Mouse (Mus musculus) monocyte, adult 5-6 weeks (primary cell): ENCODE data around the gene 1810046K07Rik. TPM values are rescaled to one million over a fixed set of nuclear protein-coding genes. Genes with fewer than 3 reads are reported as not detected.

Experiments used
- ATAC-seq: fragments of 153-309, 156-312 bp; replicated peaks from 2 replicates; pipeline ENCODE4 v1.8.0; 2017; ENCODE audit warnings: mild to moderate bottlenecking; ENCODE audit not compliant: low TSS enrichment, insufficient number of reproducible peaks, severe bottlenecking, poor library complexity, low FRiP score
- total RNA-seq: library from RNA; stranded (forward); fragments of 200-1000, 200-491, 200-594 nt; gene quantifications from 3 replicates; pipeline ENCODE4 v1.2.3, GENCODE M21; 2017

The 1810046K07Rik gene
- 1.2 TPM in 1 of 3 replicates, not detected in the others for total RNA-seq

- ATAC-seq, result no peak
These were observed at the start of gene 1810046K07Rik for GRCm38 (mm10) chr9:51328731-51329130. Gene 1810046K07Rik (minus strand): TSS chr9:51328917.

- ATAC-seq, result no peak
These were observed 40.8 kb upstream of the 1810046K07Rik start for GRCm38 (mm10) chr9:51369560-51369959.

- no peak for ATAC-seq
These were observed 38.4 kb upstream of the 1810046K07Rik start for GRCm38 (mm10) chr9:51367124-51367523.

- no peak for ATAC-seq
These were observed 35.3 kb upstream of the 1810046K07Rik start for GRCm38 (mm10) chr9:51364059-51364458.

GRCm38 (mm10) chr9:51353511-51353910 is 24.8 kb upstream of the 1810046K07Rik start:
- ATAC-seq, result no peak

GRCm38 (mm10) chr9:51352896-51353295 is 24.2 kb upstream of the 1810046K07Rik start:
- no peak for ATAC-seq

GRCm38 (mm10) chr9:51349422-51349821 is 20.7 kb upstream of the 1810046K07Rik start:
- no peak for ATAC-seq

- ATAC-seq, result no peak
These were observed 17.1 kb upstream of the 1810046K07Rik start for GRCm38 (mm10) chr9:51345768-51346167.

GRCm38 (mm10) chr9:51335294-51336010 is 6.7 kb upstream of the 1810046K07Rik start:
- ATAC-seq, result no peak

- no peak for ATAC-seq
These were observed 2.9 kb upstream of the 1810046K07Rik start for GRCm38 (mm10) chr9:51331449-51332238.

- no peak for ATAC-seq
These were observed 1.2 kb downstream of the 1810046K07Rik start for GRCm38 (mm10) chr9:51327555-51327903.

GRCm38 (mm10) chr9:51326619-51327554 is 1.8 kb downstream of the 1810046K07Rik start:
- no peak for ATAC-seq

GRCm38 (mm10) chr9:51324406-51325065 is 4.2 kb downstream of the 1810046K07Rik start:
- ATAC-seq, result no peak

GRCm38 (mm10) chr9:51320096-51320495 is 8.6 kb downstream of the 1810046K07Rik start:
- no peak for ATAC-seq

- no peak for ATAC-seq
These were observed 10.5 kb downstream of the 1810046K07Rik start for GRCm38 (mm10) chr9:51318246-51318645.

- no peak for ATAC-seq
These were observed 11.4 kb downstream of the 1810046K07Rik start for GRCm38 (mm10) chr9:51317322-51317721.

- no peak for ATAC-seq
These were observed 13.2 kb downstream of the 1810046K07Rik start for GRCm38 (mm10) chr9:51315402-51316063.
